Mouse (Mus musculus) hindbrain, embryonic 14.5 days (tissue): ENCODE measurements around the gene Ecm2. TPM values are rescaled to one million over a fixed set of nuclear protein-coding genes. Genes with fewer than 3 reads are reported as not detected.

Experiments used
- ATAC-seq: fragments of 200-750 bp; cut with Nextera tagmentation; 2 replicates; pipeline ENCODE4 v1.8.0; 2017; ENCODE audit warnings: moderate number of reproducible peaks, mild to moderate bottlenecking, moderate TSS enrichment, moderate library complexity; ENCODE audit not compliant: low FRiP score
- DNase-seq: peaks from one replicate; pipeline ENCODE4 v3.0.0-alpha.2; 2015; ENCODE audit warnings: low spot score
- H3K27ac ChIP-seq: fragments of 300-500 bp; sonication (generic); 2 replicates; pipeline ENCODE4 v1.5.1; 2014; ENCODE audit warnings: mild to moderate bottlenecking, moderate library complexity
- H3K27me3 ChIP-seq: fragments of 300-500 bp; sonication (generic); 2 replicates; pipeline ENCODE4 v1.6.1; 2014; ENCODE audit warnings: mild to moderate bottlenecking, low read length, mixed read lengths; ENCODE audit not compliant: control insufficient read depth, insufficient read depth
- H3K36me3 ChIP-seq: fragments of 300-500 bp; sonication (generic); replicated peaks from 2 replicates; pipeline ENCODE4 v1.6.1; 2014; ENCODE audit not compliant: control insufficient read depth, insufficient read depth
- H3K4me1 ChIP-seq: fragments of 300-500 bp; sonication (generic); replicated peaks from 2 replicates; pipeline ENCODE4 v1.6.1; 2014; ENCODE audit warnings: antibody characterized with exemption, low read length, mixed read lengths; ENCODE audit not compliant: control insufficient read depth, insufficient read depth
- H3K4me2 ChIP-seq: fragments of 300-500 bp; sonication (generic); replicated peaks from 2 replicates; pipeline ENCODE4 v1.6.1; 2014; ENCODE audit warnings: mild to moderate bottlenecking, moderate library complexity
- H3K4me3 ChIP-seq: fragments of 300-500 bp; sonication (generic); replicated peaks from 2 replicates; pipeline ENCODE4 v1.5.1; 2014; ENCODE audit warnings: mild to moderate bottlenecking, low read length
- H3K9ac ChIP-seq: fragments of 300-500 bp; sonication (generic); 2 replicates; pipeline ENCODE4 v1.6.1; 2014
- H3K9me3 ChIP-seq: fragments of 300-500 bp; sonication (generic); 2 replicates; pipeline ENCODE4 v1.6.1; 2016; ENCODE audit warnings: low read length; ENCODE audit not compliant: control insufficient read depth
- WGBS: fragments of 180-500 bp; shearing (Covaris S2); extraction: QIAGEN DNeasy Blood & Tissue Kit; methylation state at CpG from one replicate; pipeline ENCODE4 v1.1.7; 2014; 5-methylcytosine and 5-hydroxymethylcytosine counted together
- polyA plus RNA-seq: library from polyadenylated mRNA; unstranded; fragments of >200 nt; fragmentation: Nextera tagmentation; extraction: Ambion mirVana; gene quantifications from 2 replicates; pipeline ENCODE4 v1.2.1, GENCODE M21; 2014

Ecm2 gene
- polyA plus RNA-seq, 1 experiment from 2014 or later: 2.2 TPM

DNA sequence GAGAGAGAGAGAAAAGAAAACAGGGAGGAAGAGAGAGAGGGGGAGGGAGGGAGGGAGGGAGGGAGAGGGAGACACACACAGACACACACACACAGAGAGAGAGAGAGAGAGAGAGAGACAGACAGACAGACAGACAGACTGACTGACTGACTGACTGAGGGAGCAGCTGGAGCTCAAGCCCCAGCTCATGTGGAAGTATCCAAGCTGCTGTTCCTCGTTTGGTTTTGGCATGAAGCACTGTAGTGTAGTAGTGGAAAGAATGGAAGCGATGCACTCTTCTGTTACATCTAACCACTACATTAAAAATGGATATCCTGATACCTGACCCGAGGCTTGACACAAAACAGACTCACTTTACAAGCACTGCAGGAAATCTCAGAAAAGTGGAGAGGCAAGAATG, 41.0 kb downstream of the Ecm2 start:
- DNase-seq (no peak), ATAC-seq (no peak)
- Histone ChIP-seq H3K27ac (no peak overlapping the region), H3K4me3 (no peak overlapping the region), H3K9ac (no peak overlapping the region), H3K4me1 (no peaks in the 10 kb centered on the region), H3K9me3 (no peaks in the 10 kb centered on the region), H3K27me3 (no peaks in the 10 kb centered on the region), H3K36me3 (no peaks in the 10 kb centered on the region), H3K4me2 (no peak overlapping the region)
- 78% methylated on average over 3 of the region's 3 CpGs for WGBS

DNA sequence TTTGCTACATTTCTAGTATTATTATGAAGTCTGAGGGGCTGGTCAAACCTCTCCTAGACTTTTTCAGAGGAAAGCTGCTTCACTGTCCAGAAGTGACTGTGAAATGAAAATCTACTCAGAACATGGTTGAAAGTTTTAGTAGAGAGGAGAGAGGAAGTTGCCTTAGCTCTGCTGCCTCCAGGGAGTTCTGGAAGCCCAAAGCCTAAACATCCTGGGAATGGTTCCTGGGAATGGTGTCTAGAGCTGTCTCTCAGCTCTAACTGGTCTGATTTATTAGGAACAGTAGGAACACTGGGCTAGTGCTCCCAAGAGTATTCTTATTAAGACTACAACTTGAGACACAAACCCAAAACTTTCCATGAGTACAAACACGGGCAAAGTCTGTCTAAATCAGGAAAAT, 41.9 kb downstream of the Ecm2 start:
- H3K36me3 ChIP-seq: no peaks in the 10 kb centered on the region
- ATAC-seq: no peak
- no peak overlapping the region for H3K4me2 ChIP-seq
- H3K4me1 ChIP-seq: no peaks in the 10 kb centered on the region
- no peak for DNase-seq
- H3K27ac ChIP-seq: no peak overlapping the region
- no peaks in the 10 kb centered on the region for H3K27me3 ChIP-seq
- no peak overlapping the region for H3K9ac ChIP-seq
- WGBS: 93% methylated on average over 1 of the region's 1 CpGs
- H3K4me3 ChIP-seq: no peak overlapping the region
- no peaks in the 10 kb centered on the region for H3K9me3 ChIP-seq

DNA sequence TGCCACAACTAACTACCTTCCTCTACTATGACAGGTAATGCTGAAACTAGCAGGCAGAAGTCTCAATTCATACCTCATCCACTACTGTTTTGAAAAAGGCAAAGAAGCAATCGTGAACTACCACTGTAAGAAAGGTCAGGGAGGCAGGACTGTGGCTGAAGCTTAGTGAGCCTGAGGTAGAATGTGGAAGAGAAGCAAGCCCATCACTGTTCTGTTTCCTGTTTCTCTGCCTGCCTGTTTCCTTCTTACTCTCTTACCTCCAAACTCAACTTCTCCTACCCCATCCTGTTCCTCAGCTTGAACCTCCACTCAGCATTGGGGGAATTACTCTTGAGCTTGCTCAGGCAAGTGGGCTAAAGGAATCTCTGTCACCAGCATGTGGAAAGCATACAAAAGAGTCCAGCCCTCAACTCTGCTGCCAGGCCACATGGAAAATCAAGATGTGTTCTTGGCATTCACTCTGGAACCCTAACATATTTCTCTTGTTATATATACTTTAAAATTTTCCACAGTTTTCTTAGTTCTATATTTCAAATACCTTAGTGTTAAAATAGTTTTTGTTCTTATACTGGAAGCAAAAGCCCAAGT, 43.0 kb downstream of the Ecm2 start:
- no peaks in the 10 kb centered on the region for H3K27me3 ChIP-seq
- H3K4me3 ChIP-seq: no peak overlapping the region
- no peak overlapping the region for H3K9ac ChIP-seq
- no peak overlapping the region for H3K4me2 ChIP-seq
- WGBS: 82% methylated on average over 1 of the region's 1 CpGs
- H3K4me1 ChIP-seq: no peaks in the 10 kb centered on the region
- H3K9me3 ChIP-seq: no peaks in the 10 kb centered on the region
- ATAC-seq: no peak
- no peak for DNase-seq
- no peaks in the 10 kb centered on the region for H3K36me3 ChIP-seq
- H3K27ac ChIP-seq: no peak overlapping the region

DNA sequence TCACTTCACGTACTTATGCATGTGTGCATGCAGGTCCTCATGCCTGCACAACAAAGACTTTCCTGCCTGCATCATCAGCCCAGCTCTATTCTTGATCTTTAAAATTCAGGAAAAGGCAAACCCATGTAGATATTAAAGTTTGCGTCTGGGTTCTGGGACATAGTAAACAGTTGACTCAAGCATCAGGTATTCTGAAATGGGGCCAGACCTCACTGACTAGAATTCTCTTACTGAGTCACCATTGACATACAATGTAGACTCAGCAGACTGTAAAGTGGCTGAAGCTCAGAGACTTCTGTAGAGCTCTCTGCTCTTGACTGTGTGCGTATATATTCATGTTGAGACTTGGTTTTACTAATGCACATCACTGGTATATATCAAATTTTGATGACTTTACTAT, 45.0 kb downstream of the Ecm2 start:
- Histone ChIP-seq H3K27ac (no peak overlapping the region), H3K27me3 (no peaks in the 10 kb centered on the region), H3K9me3 (no peaks in the 10 kb centered on the region), H3K4me1 (no peaks in the 10 kb centered on the region), H3K9ac (no peak overlapping the region), H3K36me3 (no peaks in the 10 kb centered on the region), H3K4me2 (no peak overlapping the region), H3K4me3 (no peak overlapping the region)
- DNase-seq: no peak
- 94% methylated on average over 3 of the region's 3 CpGs for WGBS
- ATAC-seq: no peak

DNA sequence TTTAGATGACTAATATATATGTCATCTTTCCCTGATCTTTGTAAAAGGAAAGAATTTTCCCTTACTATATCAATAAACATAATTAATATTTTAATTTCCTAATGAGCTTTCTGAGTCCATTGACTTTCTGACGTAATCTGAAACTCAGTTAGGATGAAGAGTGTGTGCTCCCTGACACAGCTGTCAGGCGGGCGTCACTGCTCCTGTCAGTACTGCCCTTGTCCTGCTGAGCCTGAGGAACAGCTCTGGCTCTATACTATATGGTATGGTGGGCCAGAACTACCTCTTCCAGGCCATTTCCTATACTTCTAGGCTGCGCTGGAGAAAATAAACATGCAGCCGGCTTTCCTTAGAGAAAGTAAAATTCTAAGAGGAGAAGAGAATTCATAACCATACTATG, 49.9 kb downstream of the Ecm2 start:
- WGBS: 85% methylated on average over 5 of the region's 5 CpGs
- ATAC-seq: no peak

DNA sequence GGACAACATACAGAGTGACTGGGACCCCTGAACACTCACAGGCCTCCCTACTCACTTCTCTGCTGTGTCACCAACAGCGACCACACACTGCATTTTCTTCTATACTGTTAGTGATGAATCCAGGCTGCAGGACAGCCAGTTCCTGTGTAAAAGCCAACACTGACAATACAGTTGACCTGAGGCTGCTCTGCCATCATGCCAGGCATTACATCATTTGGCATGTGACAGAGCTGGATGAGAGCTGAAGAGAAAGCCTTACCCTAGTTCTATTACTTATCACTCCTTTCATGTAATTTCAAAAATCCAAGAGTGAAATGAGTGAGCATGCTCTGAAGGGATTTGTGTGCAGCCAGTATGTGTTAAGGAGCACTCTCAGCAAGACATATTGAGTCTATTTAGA, 51.6 kb downstream of the Ecm2 start:
- ATAC-seq (no peak), DNase-seq (no peak)
- H3K36me3 ChIP-seq: no peaks in the 10 kb centered on the region
- no peaks in the 10 kb centered on the region for H3K27me3 ChIP-seq
- no peaks in the 10 kb centered on the region for H3K4me1 ChIP-seq
- no peak overlapping the region for H3K4me3 ChIP-seq
- 86% methylated on average over 1 of the region's 1 CpGs for WGBS
- no peak overlapping the region for H3K4me2 ChIP-seq
- H3K9ac ChIP-seq: no peak overlapping the region
- no peaks in the 10 kb centered on the region for H3K9me3 ChIP-seq
- no peak overlapping the region for H3K27ac ChIP-seq

More for the DNA sequence above, 49.9 kb downstream of the Ecm2 start:
- no peak for DNase-seq
- Histone ChIP-seq H3K9me3 (no peaks in the 10 kb centered on the region), H3K27me3 (no peaks in the 10 kb centered on the region), H3K4me3 (no peak overlapping the region), H3K4me1 (no peaks in the 10 kb centered on the region), H3K27ac (no peak overlapping the region), H3K4me2 (no peak overlapping the region), H3K36me3 (no peaks in the 10 kb centered on the region), H3K9ac (no peak overlapping the region)

DNA sequence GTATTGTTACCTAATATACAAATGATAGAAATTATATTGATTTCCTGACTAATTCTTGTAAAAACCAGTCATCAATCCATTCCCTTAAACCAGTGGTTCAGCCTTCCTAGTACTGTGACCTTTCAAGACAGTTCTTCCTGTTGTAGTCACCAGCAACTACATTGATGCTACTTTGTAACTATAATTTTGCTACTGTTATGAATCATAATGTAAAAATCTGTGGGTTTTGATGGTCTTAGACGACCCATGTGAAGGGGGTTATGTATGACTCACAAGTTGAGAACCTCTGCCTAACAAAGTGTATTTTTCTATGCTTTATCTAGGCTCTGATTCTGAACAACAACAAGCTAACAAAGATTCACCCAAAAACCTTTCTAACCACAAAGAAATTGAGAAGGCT, 52.3 kb downstream of the Ecm2 start:
- no peaks in the 10 kb centered on the region for H3K27me3 ChIP-seq
- ATAC-seq: no peak
- no peak overlapping the region for H3K4me2 ChIP-seq
- H3K4me3 ChIP-seq: no peak overlapping the region
- no peak overlapping the region for H3K27ac ChIP-seq
- H3K36me3 ChIP-seq: no peaks in the 10 kb centered on the region
- DNase-seq: no peak
- no peaks in the 10 kb centered on the region for H3K9me3 ChIP-seq
- no peaks in the 10 kb centered on the region for H3K4me1 ChIP-seq
- WGBS: 67% methylated on average over 1 of the region's 1 CpGs
- H3K9ac ChIP-seq: no peak overlapping the region

DNA sequence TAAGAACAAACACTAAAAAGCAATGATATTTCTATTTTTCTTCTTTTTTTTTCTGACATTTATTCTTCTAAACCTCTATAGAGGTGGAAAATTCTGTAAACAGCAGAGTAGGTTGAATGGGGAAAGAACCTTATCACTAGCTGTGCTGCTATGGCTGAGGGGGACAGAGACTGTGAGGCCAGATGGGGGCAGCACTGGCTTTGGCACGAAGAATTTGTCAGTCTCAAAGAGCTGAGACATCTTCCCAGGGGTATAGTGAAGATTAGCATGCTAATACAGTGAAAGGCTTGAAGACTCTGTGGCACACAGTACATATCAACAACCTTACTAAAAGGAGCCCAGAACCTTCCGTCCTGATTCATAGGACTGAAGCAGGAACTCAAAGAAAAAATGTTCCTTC, 54.6 kb downstream of the Ecm2 start:
- no peak overlapping the region for H3K9ac ChIP-seq
- no peaks in the 10 kb centered on the region for H3K27me3 ChIP-seq
- H3K4me1 ChIP-seq: no peaks in the 10 kb centered on the region
- H3K9me3 ChIP-seq: no peaks in the 10 kb centered on the region
- H3K27ac ChIP-seq: no peak overlapping the region
- H3K4me3 ChIP-seq: no peak overlapping the region
- ATAC-seq (no peak), DNase-seq (peak; percentile 32)
- H3K36me3 ChIP-seq: no peaks in the 10 kb centered on the region
- H3K4me2 ChIP-seq: no peak overlapping the region
- WGBS: 39% methylated on average over 2 of the region's 2 CpGs

DNA sequence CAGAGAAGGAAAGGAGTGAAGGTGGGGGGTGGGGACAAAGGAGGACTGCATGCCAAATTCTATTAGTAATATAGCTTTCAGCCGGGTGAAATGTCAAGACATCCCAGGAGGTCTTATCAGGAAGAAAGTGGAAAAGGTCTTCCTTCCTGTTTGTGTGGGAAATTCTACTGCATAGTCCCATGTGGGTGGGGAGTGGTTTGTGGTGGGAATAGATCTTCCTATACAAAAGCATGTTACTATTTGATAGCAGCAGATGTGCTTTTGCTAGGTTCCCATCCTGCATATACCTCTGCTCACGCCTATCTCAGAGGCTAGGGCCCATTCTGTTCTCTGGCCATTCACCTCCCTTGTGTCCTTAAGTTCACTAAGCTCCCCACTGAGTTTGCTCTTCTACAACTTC, 56.3 kb downstream of the Ecm2 start:
- Histone ChIP-seq H3K36me3 (no peaks in the 10 kb centered on the region), H3K9ac (no peak overlapping the region), H3K4me2 (no peak overlapping the region), H3K27me3 (no peaks in the 10 kb centered on the region), H3K9me3 (no peaks in the 10 kb centered on the region), H3K4me3 (no peak overlapping the region), H3K27ac (no peak overlapping the region), H3K4me1 (no peaks in the 10 kb centered on the region)
- WGBS: 69% methylated on average over 2 of the region's 2 CpGs
- ATAC-seq (no peak), DNase-seq (no peak)

DNA sequence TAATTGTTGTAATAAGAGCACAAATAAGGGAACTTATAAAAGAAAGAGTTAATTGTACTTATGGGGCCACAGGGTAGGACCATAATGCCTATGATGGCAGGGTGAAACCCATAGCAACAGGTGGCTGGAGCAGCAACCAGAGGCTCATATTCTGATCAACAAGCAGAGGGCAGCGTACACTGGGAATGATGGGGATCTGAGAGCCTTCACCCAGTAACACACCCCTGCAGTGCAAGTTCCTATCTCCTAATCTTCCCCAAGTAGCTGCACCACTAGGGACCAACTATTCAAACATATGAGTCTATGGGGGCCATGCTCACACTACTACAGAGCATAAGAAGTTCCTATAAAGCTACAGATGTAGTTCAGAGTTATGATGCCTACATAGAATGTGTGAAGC, 59.7 kb downstream of the Ecm2 start:
- Histone ChIP-seq H3K4me2 (no peak overlapping the region), H3K9me3 (no peaks in the 10 kb centered on the region), H3K27ac (no peak overlapping the region), H3K36me3 (no peaks in the 10 kb centered on the region), H3K27me3 (no peaks in the 10 kb centered on the region), H3K4me3 (no peak overlapping the region), H3K4me1 (no peaks in the 10 kb centered on the region), H3K9ac (no peak overlapping the region)
- no peak for ATAC-seq
- WGBS: 96% methylated on average over 1 of the region's 1 CpGs
- DNase-seq: no peak
